Mouse (Mus musculus) liver, embryonic 16.5 days (tissue): ENCODE results near the gene Txk. TPM values are rescaled to one million over a fixed set of nuclear protein-coding genes. Genes with fewer than 3 reads are reported as not detected.

ENCODE experiments used
- ATAC-seq: fragments of 200-750 bp; cut with Nextera tagmentation; 2 replicates; pipeline ENCODE4 v1.8.0; 2017; ENCODE audit warnings: low read depth, mild to moderate bottlenecking, moderate number of reproducible peaks, moderate library complexity
- H3K27ac ChIP-seq: fragments of 300-500 bp; sonication (generic); 2 replicates; pipeline ENCODE4 v1.5.1; 2014; ENCODE audit warnings: mild to moderate bottlenecking, low read length
- H3K27me3 ChIP-seq: fragments of 300-500 bp; sonication (generic); 2 replicates; pipeline ENCODE4 v1.6.1; 2014; ENCODE audit warnings: low read depth, low read length, mixed read lengths; ENCODE audit not compliant: control insufficient read depth, insufficient read depth
- H3K36me3 ChIP-seq: fragments of 300-500 bp; sonication (generic); 2 replicates; pipeline ENCODE4 v1.6.1; 2014; ENCODE audit warnings: mild to moderate bottlenecking; ENCODE audit not compliant: control insufficient read depth, insufficient read depth
- H3K4me1 ChIP-seq: fragments of 300-500 bp; sonication (generic); 2 replicates; pipeline ENCODE4 v1.6.1; 2014; ENCODE audit warnings: low read depth, low read length, mixed read lengths; ENCODE audit not compliant: control insufficient read depth
- H3K4me2 ChIP-seq: fragments of 300-500 bp; sonication (generic); 2 replicates; pipeline ENCODE4 v1.6.1; 2014; ENCODE audit warnings: low read depth, low read length, mixed read lengths
- H3K4me3 ChIP-seq: fragments of 300-500 bp; sonication (generic); 2 replicates; pipeline ENCODE4 v1.5.1; 2014; ENCODE audit warnings: low read depth, mild to moderate bottlenecking, low read length
- H3K9ac ChIP-seq: fragments of 300-500 bp; sonication (generic); 2 replicates; pipeline ENCODE4 v1.6.1; 2014; ENCODE audit warnings: low read depth, low read length
- H3K9me3 ChIP-seq: fragments of 300-500 bp; sonication (generic); replicated peaks from 2 replicates; pipeline ENCODE4 v1.6.1; 2016; ENCODE audit warnings: low read length; ENCODE audit not compliant: control insufficient read depth
- WGBS: fragments of 180-500 bp; shearing (Covaris S2); extraction: QIAGEN DNeasy Blood & Tissue Kit; methylation state at CpG from one replicate; pipeline ENCODE4 v1.1.7; 2014; ENCODE audit not compliant: insufficient replicate concordance; 5-methylcytosine and 5-hydroxymethylcytosine counted together
- polyA plus RNA-seq: library from polyadenylated mRNA; unstranded; fragments of >200 nt; fragmentation: Nextera tagmentation; extraction: Ambion mirVana; gene quantifications from 2 replicates; pipeline ENCODE4 v1.2.1, GENCODE M21; 2015

Gene Txk
- polyA plus RNA-seq, 1 experiment from 2014 or later, result 0.09 TPM

- Histone ChIP-seq H3K36me3 (no peaks in the 10 kb centered on the region; the same call in 1 of the 2 replicates), H3K4me3 (no peak overlapping the region), H3K27ac (no peak overlapping the region), H3K9ac (no peak overlapping the region), H3K4me2 (no peak overlapping the region), H3K4me1 (no peaks in the 10 kb centered on the region), H3K27me3 (no peaks in the 10 kb centered on the region), H3K9me3 (no peaks in the 10 kb centered on the region)
- ATAC-seq, result no peak
- 38% methylated on average over 13 of the region's 13 CpGs for WGBS
These were observed 6.6 kb upstream of the Txk start for GRCm38 (mm10) chr5:72758925-72759924.

- no peak for ATAC-seq
- WGBS, result 69% methylated on average over 18 of the region's 18 CpGs
- H3K4me1 ChIP-seq, result no peaks in the 10 kb centered on the region
- H3K9me3 ChIP-seq, result no peaks in the 10 kb centered on the region
- H3K36me3 ChIP-seq, result no peaks in the 10 kb centered on the region
- H3K9ac ChIP-seq, result no peak overlapping the region
- H3K4me2 ChIP-seq, result no peak overlapping the region
- H3K27me3 ChIP-seq, result no peaks in the 10 kb centered on the region
- H3K27ac ChIP-seq, result no peak overlapping the region
- no peak overlapping the region for H3K4me3 ChIP-seq
These were observed 4.7 kb upstream of the Txk start for GRCm38 (mm10) chr5:72757155-72757773.

DNA sequence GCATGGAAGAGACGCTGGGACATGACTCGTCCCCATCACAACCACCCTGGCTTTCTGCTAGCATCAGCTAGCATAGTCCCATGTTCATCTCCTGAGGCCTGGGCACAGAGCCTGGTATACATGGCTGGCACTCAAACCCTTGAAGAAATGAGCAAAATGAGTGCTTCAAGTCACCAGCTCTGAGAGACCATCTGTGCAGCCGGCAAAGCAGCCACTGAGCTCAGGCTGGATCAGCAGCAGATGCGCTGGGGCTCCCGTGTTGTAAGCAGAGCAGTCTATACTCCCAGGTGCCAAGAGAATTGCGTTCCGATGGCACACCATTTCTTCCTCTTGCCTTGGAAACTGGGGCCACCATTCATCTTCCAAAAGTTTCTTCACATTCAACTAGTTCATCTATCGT, 3.4 kb upstream of the Txk start:
- 79% methylated on average over 8 of the region's 8 CpGs for WGBS
- Histone ChIP-seq H3K9ac (no peak overlapping the region), H3K27me3 (no peaks in the 10 kb centered on the region)

DNA sequence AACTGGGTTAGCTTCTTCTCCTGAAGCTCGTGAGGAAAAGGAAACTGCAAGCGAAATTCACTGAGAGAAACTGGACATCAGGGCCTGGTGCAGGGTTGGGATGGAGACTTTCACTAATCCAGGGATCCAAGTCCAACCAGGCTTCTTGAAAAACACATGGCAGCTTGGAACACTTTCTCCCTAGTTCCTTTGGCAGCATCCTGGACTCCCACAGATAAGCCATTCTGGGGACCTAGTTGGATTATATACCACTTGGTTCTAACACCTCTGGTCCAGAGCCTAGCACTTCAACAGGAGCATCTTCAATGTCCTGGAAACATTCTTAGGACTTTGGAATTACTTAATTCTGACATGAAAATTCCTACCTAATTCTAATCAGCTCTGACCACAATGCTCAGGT, 2.5 kb upstream of the Txk start:
- Histone ChIP-seq H3K9me3 (no peaks in the 10 kb centered on the region), H3K27ac (no peak overlapping the region), H3K9ac (no peak overlapping the region), H3K4me1 (no peaks in the 10 kb centered on the region), H3K36me3 (no peaks in the 10 kb centered on the region), H3K4me3 (no peak overlapping the region), H3K27me3 (no peaks in the 10 kb centered on the region), H3K4me2 (no peak overlapping the region)
- WGBS, result 66% methylated on average over 2 of the region's 2 CpGs
- ATAC-seq, result no peak

More for the DNA sequence above, 3.4 kb upstream of the Txk start:
- Histone ChIP-seq H3K27ac (no peak overlapping the region), H3K4me1 (no peaks in the 10 kb centered on the region), H3K4me2 (no peak overlapping the region), H3K4me3 (no peak overlapping the region), H3K36me3 (no peaks in the 10 kb centered on the region), H3K9me3 (no peaks in the 10 kb centered on the region)
- ATAC-seq, result no peak

DNA sequence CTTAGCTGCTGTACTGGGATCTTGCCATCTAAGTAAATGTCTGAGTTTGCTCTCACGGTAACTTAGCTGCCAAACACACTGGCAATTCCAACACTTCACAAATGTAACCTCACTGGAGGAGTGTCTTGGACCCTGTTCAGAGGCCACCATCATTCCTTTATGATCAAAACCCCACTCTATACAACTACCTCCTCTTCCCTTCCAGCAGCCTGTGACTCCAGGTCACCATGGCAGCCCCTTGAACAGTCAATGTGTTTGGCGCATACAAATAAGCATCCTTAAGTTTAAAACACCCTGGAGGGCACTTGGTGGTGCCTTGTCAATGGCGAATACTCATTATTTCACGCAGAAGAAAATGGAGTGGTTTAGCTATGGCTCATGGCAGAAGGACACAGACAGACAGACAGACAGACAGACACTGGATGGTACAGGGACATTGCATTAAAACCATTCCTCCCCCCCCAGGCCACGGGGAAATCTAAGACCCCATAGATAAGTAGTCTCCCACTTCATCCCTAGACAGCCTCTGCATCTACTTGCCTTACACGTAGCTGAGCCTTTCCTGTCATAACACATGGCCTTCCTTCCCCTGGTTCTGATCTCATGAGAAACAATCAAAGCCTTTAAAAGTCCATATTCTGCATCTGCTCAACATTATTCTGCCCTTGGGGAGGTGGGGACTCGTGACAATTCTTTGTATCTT, 1.4 kb downstream of the Txk start:
- Histone ChIP-seq H3K27ac (no peak overlapping the region), H3K27me3 (no peaks in the 10 kb centered on the region), H3K9me3 (no peaks in the 10 kb centered on the region), H3K36me3 (no peaks in the 10 kb centered on the region), H3K9ac (no peak overlapping the region), H3K4me2 (no peak overlapping the region), H3K4me3 (no peak overlapping the region), H3K4me1 (no peaks in the 10 kb centered on the region)
- WGBS, result 67% methylated on average over 7 of the region's 7 CpGs
- ATAC-seq, result no peak

DNA sequence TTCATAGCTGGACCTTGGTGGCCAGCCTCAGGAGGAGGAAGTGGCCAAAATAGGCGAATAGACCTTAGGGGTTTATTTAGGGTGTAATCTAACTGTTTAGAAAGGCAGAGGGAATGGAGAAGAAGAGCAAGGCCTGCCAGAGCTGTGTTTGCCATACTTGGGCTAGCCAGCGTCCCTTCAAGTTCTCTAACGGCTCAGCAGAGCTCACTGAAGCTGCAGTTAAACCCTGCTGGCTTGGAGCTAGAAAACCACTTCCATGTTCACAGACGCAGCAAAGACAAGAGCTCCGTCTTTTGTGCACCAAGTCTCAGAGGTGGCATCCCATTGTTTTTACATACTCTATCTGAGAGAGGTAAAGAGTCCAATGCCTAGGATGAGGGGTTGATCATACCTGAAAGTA, 2.4 kb downstream of the Txk start:
- no peak overlapping the region for H3K9ac ChIP-seq
- no peak overlapping the region for H3K4me3 ChIP-seq
- no peak overlapping the region for H3K27ac ChIP-seq
- no peaks in the 10 kb centered on the region for H3K4me1 ChIP-seq
- no peaks in the 10 kb centered on the region for H3K27me3 ChIP-seq
- ATAC-seq, result no peak
- H3K36me3 ChIP-seq, result no peaks in the 10 kb centered on the region
- H3K9me3 ChIP-seq, result no peaks in the 10 kb centered on the region
- no peak overlapping the region for H3K4me2 ChIP-seq
- 58% methylated on average over 5 of the region's 5 CpGs for WGBS

- no peaks in the 10 kb centered on the region for H3K4me1 ChIP-seq
- H3K4me3 ChIP-seq, result no peak overlapping the region
- H3K9ac ChIP-seq, result no peak overlapping the region
- no peak overlapping the region for H3K4me2 ChIP-seq
- no peaks in the 10 kb centered on the region for H3K9me3 ChIP-seq
- H3K27me3 ChIP-seq, result no peaks in the 10 kb centered on the region
- no peak overlapping the region for H3K27ac ChIP-seq
- 52% methylated on average over 7 of the region's 7 CpGs for WGBS
- H3K36me3 ChIP-seq, result no peaks in the 10 kb centered on the region
- no peak for ATAC-seq
These were observed 3.8 kb downstream of the Txk start for GRCm38 (mm10) chr5:72748659-72749265.

- Histone ChIP-seq H3K36me3 (no peaks in the 10 kb centered on the region), H3K9me3 (no peaks in the 10 kb centered on the region), H3K4me2 (no peak overlapping the region), H3K27me3 (no peaks in the 10 kb centered on the region), H3K4me1 (no peaks in the 10 kb centered on the region), H3K27ac (no peak overlapping the region), H3K4me3 (no peak overlapping the region), H3K9ac (no peak overlapping the region)
- 71% methylated on average over 4 of the region's 4 CpGs for WGBS
- no peak for ATAC-seq
These were observed 5.2 kb downstream of the Txk start for GRCm38 (mm10) chr5:72747384-72747783.
